Mouse (Mus musculus): ENCODE data around the gene Gstt1.
"Not testable (repeated sequence)": the region's sequence is repeated elsewhere in the genome, so short reads cannot be mapped to it uniquely, and the experiment has no call there.

The Gstt1 gene

GRCm38 (mm10) chr10:75804217-75804616 lies 5.8 kb upstream of the Gstt1 start:
- DNase-seq (ENCODE audit: low spot score) = no peak

- no peak for DNase-seq (ENCODE audit: low spot score)
Observed at GRCm38 (mm10) chr10:75797619-75798175, 687 bp downstream of the Gstt1 start.

- DNase-seq (ENCODE audit: low spot score) = no peak
Observed at GRCm38 (mm10) chr10:75796731-75797516, 1.5 kb downstream of the Gstt1 start.

GRCm38 (mm10) chr10:75794880-75795279 lies 3.5 kb downstream of the Gstt1 start:
- DNase-seq (ENCODE audit: low spot score) = no peak

DNA sequence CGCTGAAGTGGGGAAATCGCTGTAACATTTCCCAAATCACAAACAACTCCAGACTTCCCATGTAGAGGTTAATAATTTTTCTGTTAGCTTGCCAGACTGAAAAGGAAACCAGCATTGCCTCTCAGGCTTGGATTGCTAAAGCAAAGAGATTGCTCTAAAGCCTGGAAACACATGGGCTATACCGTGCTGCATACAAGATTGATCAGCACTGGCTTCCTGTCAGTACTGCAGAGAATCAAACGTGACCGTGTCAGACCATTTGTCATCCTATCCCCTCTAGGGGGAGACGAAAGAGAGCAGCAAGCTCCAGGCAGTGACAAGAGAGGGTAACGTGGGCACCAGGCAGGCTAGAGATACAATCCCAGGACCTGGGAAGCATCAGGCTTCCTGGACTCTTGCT lies 7.6 kb downstream of the Gstt1 start:
- DNase-seq (ENCODE audit: low spot score) = no peak

- DNase-seq (ENCODE audit: low spot score) = no peak
Observed at GRCm38 (mm10) chr10:75789841-75790240, 8.5 kb downstream of the Gstt1 start.

DNA sequence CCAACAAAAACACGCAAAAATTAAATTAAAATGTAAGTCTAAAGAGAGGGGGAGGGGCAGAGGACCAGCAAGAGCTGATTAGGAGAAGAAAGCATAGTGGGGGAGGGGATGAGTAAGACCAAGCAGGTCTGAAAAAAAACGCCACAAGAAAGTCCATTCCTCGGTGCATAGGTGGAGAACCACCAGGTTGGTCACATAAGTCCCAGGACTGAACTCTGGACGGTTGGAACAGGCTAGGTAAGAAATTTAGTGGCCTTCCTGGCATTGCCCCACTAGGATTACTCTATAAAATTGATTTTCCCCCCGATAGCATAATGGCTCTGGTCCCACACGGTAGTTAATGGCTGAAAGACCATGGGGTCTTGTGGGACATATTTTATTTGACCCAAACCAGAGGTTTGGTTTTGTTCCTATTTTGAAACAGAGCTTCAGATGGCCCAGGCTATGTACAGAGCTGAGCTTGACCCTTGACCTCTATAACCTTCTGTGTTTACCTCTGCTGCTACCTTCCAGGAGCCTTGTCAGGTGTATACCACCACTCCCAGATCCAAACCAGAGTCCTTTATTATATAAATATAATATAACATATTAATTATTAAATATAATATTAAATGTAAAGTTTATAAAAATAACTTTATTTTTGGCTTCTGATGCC lies 9.2 kb downstream of the Gstt1 start:
- no peak for DNase-seq (ENCODE audit: low spot score)

GRCm38 (mm10) chr10:75788277-75788676 lies 10.1 kb downstream of the Gstt1 start:
- no peak for DNase-seq (ENCODE audit: low spot score)

GRCm38 (mm10) chr10:75785442-75785841 lies 12.9 kb downstream of the Gstt1 start:
- DNase-seq (ENCODE audit: low spot score) = no peak

DNA sequence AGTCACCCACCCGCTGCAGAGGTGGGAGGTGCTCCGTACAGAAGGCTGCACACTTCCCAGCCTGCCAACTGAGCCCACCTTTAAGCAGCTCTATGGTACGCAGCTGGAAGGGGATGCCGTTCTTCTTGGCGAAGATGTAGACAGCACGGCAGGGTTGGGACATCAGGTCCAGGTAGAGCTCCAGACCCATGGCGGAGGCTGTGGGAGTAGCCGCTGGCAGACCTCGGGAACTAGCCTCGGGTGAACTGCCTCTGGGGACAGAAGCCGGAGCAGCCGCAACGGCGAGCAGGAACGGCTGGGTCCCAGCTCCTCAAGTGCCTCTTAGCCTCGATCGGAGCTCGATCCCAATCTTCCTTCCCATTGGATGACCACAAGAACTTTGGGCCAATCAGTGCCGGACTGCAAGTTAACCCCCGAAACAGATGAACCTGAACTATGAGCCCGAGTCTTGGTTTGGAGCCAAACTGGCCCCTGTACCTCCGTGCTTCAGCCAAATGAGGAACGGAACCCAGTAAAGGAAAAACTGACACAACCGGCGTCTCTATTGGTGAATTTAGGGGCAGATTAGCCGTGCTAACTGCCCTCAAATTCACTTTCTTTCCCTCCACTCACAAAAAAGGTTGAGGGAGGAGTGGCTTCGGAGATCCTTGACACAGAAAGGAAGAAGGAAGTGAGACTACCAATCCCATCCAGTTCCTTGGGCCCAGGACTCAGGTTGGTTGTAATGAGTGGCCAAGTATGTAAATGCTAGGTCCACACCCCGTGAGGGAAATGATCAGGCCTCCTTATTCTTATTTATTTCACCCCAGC lies 17.4 kb downstream of the Gstt1 start, which contains the start of the genes Gm20441 and Gstt3:
Gene Gm20441 (minus strand): TSS at position 186 of the 810 bp plus-strand sequence.
Gene Gstt3 (minus strand): TSS at position 646 of the 810 bp plus-strand sequence.
- DNase-seq (ENCODE audit: low spot score) = no peak

DNA sequence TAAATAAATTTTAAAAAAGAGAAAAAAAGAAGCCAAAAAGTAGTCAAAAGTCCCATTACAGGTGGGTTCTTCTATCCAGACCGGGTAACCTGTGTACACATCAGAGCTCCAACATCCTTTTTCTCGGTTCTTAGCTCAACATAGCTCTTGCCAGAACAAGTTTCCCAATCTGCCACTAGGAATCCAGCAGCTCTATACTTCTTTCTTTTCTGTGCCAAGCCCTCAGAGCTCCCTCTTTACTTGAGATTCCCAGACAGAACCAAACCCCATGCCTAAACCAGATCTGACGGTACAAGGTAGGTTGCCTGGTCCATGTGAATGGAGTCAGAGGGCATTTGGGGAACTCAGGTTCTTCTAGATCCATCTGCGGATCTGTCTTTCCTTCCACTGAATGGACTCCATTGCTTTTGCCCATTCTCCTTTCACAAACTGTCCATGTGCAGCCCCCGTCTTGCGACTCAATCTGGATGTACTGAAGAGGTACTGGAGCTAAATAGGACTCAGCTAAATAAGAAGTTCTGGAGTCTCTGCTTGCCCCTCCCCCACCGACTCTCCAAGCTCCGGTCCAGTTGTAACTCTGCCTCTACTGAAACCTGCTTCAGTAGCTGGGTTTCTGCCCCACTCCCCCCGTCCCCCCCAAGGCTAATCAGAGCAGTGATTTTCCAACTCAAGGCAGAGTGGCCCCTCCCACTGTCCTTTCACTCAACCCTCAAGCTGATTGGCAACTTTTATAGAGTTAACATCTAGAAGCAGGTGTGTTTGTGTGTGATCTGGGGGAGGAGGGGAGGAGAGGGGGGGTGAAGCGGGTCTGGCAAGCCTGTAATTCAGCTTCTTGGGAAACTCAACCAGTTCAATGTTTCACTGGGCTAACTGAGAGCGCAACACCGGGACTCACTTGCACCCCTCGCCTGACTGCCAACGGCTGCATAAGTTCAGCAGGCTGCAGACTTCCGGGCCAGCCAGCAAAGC lies 18.9 kb downstream of the Gstt1 start:
- no peak for DNase-seq (ENCODE audit: low spot score)

DNA sequence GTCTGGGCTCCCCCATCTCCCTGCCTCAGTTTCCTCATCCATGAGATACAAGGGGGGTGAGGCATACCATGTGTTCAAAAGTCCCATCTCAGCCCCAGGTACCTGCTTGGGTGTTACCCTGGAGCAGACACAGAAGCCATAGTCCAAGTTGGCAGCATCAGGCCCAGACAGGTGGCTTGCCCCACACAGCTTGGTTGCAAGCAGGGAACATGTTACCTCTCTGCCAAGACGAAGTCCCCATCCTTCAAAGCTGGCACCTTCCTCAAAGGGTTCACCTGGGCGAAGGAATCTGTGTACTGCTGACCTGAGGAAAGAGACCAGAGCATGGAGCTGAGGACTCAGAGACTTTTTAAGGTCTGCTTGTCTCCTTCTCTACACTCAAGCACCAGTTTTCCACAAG lies 20.5 kb downstream of the Gstt1 start:
- DNase-seq (ENCODE audit: low spot score) = no peak

DNA sequence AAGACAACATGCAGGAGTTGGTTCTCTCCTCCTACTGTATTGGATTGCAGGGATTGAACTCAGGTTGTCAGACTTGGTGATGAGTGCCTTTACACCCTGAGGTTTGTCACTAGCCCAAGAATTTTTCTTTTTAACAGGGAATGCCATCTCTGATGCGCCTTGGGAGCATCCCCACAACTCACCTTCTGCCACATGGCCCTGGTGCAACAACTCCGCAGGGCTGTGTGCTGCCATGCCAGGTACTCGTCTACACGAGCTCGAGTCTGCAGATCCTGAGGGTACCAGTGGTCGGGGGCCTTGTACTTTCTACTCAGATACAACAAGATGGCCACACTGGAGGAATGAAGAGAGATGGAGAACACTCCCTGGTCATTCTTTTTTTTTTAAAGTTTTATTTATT lies 21.8 kb downstream of the Gstt1 start:
- no peak for DNase-seq (ENCODE audit: low spot score)

- DNase-seq (ENCODE audit: low spot score) = no peak
Observed at GRCm38 (mm10) chr10:75774587-75774986, 23.8 kb downstream of the Gstt1 start.

DNA sequence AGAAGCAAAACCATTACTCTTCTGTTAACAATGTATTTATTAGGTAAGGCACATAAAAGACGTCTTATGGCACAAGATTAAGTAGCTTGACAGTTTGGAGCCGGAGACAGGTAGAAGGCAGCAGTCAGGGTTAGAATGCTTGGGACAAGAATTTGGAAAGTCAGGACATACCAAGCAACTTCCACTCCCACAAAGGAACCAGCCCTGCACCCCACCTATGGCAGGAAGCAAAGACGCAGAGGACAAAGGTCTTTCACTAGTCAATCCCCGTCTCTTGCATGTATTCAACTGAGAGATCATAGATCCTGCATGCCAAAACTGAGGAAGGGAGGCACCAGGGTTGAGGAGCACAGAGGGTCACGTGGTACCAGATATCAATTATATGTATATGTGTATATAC lies 24.3 kb downstream of the Gstt1 start:
- no peak for DNase-seq (ENCODE audit: low spot score)

DNA sequence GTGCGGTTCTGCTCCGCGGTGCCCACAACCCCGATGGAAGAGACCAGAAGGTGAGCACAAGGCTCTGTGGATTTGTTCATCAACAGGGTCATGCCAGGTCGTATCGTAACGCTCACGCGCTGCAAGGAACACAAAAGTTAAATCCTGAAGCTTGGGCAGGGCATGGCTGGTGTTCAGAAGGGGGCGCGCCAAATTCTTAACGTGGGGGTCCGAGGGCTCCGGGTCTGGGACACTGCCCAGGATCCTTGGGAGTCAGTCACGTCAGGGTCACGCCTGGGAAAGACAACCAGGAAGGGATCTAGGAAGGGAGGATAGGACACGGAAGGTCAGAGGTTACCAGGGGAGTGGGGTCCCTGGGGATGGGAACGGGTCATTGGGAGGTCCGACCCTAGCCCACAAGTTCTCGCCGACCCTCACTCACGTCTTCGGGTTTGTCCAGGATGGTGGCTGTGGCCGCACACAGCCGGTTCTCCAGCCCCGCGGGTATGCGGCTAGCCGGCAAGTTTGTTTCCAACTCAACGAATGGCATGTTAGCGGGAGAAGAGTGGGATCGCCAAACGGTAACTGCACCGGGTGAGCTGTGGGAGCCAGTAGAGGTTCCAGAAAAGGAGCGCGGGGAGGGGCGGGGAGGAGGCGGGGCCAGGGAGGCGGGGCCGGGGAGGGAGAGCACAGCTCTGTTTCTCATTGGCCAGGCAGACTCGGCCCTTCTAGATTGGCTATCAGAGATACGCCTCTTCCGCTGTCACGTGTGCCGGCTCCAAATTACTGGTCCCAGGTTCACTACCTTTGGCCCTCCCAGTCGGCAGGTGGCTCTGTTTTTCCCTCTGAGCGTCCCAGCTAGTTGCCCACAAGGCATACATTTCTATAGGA lies 25.4 kb downstream of the Gstt1 start, which contains the start of gene Ddt:
Gene Ddt (minus strand): TSS at position 620 of the 870 bp plus-strand sequence.
- DNase-seq (ENCODE audit: low spot score) = peak; percentile 71

- DNase-seq (ENCODE audit: low spot score) = not testable (repeated sequence)
Observed at GRCm38 (mm10) chr10:75767756-75768155, 30.6 kb downstream of the Gstt1 start.

- no peak for DNase-seq (ENCODE audit: low spot score)
Observed at GRCm38 (mm10) chr10:75766856-75767255, 31.5 kb downstream of the Gstt1 start.

- peak; percentile 83 for DNase-seq (ENCODE audit: low spot score)
Observed at GRCm38 (mm10) chr10:75764519-75765473, 33.6 kb downstream of the Gstt1 start.

Measured in spleen, adult 12 weeks (tissue).